Mouse (Mus musculus) CH12.LX (cell line): Measurements from ENCODE around the gene Sdcbp2.

ENCODE experiments used
- CHD1 ChIP-seq: IDR thresholded peaks from 2 replicates; pipeline ENCODE4 v1.6.1; 2012; ENCODE audit warnings: low read depth, low read length, improper control_type of control experiment, inconsistent platforms
- CTCF ChIP-seq, 2 experiments: IDR thresholded peaks in 1 of 2; conservative IDR thresholded peaks in 1 of 2; 2 replicates each; pipeline ENCODE4 v1.5.1; 2011 to 2012; ENCODE audit warnings: low read depth in 2 of 2, low read length in 2 of 2, improper control_type of control experiment in 1 of 2, inconsistent platforms in 1 of 2, mild to moderate bottlenecking in 1 of 2, moderate library complexity in 1 of 2
- USF1 ChIP-seq: IDR thresholded peaks from 2 replicates; pipeline ENCODE4 v1.6.1; 2014; ENCODE audit warnings: low read depth, mild to moderate bottlenecking, inconsistent platforms, low read length, improper control_type of control experiment

DNA sequence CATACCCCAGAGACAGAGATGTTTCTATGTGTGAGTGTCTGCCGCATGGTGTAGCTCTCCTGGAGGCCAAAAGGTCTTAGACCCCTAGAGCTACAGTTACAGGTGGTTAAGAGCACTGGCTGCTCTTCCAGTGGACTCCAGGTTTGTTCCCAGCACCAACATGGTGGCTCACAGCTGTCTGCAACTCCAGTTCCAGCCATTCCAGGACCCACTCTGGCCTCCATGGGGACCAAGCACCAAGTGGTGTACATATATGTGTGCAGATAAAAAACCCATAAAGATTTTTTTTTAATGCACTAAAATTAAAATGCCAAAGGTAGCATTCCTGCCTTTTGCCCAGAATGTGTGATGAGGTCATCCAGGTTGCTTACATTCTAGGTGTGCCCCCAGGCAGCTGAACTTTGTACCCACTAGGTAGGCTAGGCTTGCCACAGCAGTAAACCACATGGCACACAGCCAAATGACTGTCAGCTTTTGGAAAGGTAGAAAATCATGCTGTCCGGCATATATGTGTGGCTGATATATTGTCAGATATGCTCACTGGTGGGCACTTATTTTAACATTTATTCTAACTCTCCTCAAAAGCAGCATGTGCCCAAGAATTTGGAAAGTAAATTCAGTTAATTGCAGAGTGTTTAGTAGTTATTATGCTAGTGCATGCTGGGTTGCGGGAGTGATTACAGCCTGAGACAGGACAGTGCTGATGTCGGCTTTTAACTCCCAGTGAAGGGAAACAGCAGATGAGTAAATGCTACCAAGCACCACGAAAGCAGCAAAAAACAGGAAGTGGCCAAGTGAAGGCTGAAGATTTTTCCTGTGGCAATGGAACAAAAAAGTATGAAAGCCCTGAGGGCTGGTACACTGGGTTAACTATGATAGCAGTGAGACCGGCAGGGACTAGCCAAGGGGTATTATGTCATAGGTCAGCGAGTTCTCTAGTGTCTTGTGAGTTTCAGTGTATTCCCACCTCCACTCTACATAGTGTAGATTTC is 9.2 kb upstream of the Sdcbp2 start:
- TF ChIP-seq CTCF (conservative IDR thresholded peaks at IDR 0.05 in 1 of 2, IDR thresholded peaks at IDR 0.05 in 1 of 2; ENCODE audit: low read depth in 2 of 2, low read length in 2 of 2) (no peak), USF1 (no peak), CHD1 (no peak)
